ENCODE assay signal across 9 mouse cellular contexts in the genomic region with DNA sequence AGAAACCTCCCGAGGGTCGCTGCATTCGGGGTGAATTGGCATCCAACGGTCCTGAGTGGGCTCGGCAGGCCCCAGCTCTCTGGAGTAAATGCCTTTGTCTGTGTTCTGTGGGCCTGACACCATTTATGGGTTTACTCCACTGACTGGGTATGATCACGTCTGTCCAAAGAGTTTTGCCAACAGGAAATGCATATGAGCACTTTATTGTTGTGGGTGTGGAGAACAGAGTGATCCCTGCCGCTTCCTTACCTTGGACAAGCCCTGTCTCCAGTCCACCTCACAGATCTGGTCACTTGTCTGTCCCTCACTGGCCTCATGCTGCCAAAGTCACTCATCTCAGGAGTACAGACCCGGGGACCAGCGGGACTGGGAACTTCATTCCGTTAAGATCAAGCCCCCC.
DNase-seq lines count a peak whose midpoint lies in the region; ATAC-seq lines count a peak whose summit lies in the region.
"Had no signal": no experiment of that assay in that cellular context is flagged by ENCODE, and none has a peak within 500 bp of the region (broad histone marks: within the 10 kb centered on the region; RNA-seq: fewer than 3 reads in every experiment).

No protein-coding gene starts in this region.

- no peaks in the 10 kb centered on the region for H3K36me3 ChIP-seq in kidney, embryonic 15.5 days
- H3K36me3 ChIP-seq in embryonic facial prominence, embryonic 11.5 days (replicated peaks; ENCODE audit: control insufficient read depth, insufficient read depth, low read depth, low read length), result no peaks in the 10 kb centered on the region
- H3K36me3 ChIP-seq in forebrain, embryonic 11.5 days (ENCODE audit: control insufficient read depth, insufficient read depth, low read length), result no peaks in the 10 kb centered on the region
- H3K36me3 ChIP-seq in limb, embryonic 10.5 days, result 0 out of 2 replicates have a peak, but pooled peaks cover 2% of the 10 kb centered on the region
- H3K36me3 ChIP-seq: liver, embryonic 13.5 days had no signal

- DNase-seq in kidney, adult 8-10 months, result no peak
- no peak for DNase-seq in embryonic facial prominence, embryonic 11.5 days (ENCODE audit: low spot score)
- no peak for DNase-seq in forebrain, embryonic 11.5 days (ENCODE audit: low spot score)
- no peak for DNase-seq in limb, embryonic 10.5 days (ENCODE audit: low spot score)
- DNase-seq in retina, embryonic 14.5 days (ENCODE audit: low spot score), result no peak
- no peak for DNase-seq in cerebellum, adult 11 months
- DNase-seq: cerebellum, adult 9-10 months; liver, embryonic 13.5 days had no signal

- H3K27ac ChIP-seq in kidney, embryonic 15.5 days, result peak overlapping the region; percentile 84
- H3K27ac ChIP-seq in embryonic facial prominence, embryonic 11.5 days (replicated peaks; ENCODE audit: low read depth, low read length), result peak overlapping the region; percentile 53
- peak overlapping the region; percentile 66 for H3K27ac ChIP-seq in forebrain, embryonic 11.5 days (ENCODE audit: low read depth, low read length)
- H3K27ac ChIP-seq in limb, embryonic 10.5 days, result peak overlapping the region; percentile 91
- H3K27ac ChIP-seq: liver, embryonic 13.5 days had no signal

- WGBS in kidney, embryonic 15.5 days, result 75% methylated on average over 10 of the region's 10 CpGs
- WGBS in embryonic facial prominence, embryonic 11.5 days, result 75% methylated on average over 10 of the region's 10 CpGs
- WGBS in forebrain, embryonic 11.5 days, result 77% methylated on average over 10 of the region's 10 CpGs
- WGBS in limb, embryonic 10.5 days, result 82% methylated on average over 10 of the region's 10 CpGs

- H3K4me3 ChIP-seq in kidney, embryonic 15.5 days (replicated peaks), result no peak overlapping the region
- H3K4me3 ChIP-seq in embryonic facial prominence, embryonic 11.5 days (ENCODE audit: low read depth, low read length), result no peak overlapping the region
- no peak overlapping the region for H3K4me3 ChIP-seq in forebrain, embryonic 11.5 days (ENCODE audit: low read depth, low read length)
- H3K4me3 ChIP-seq in limb, embryonic 10.5 days, result peak overlapping the region; percentile 11
- H3K4me3 ChIP-seq: liver, embryonic 13.5 days had no signal

- H3K27me3 ChIP-seq in kidney, embryonic 15.5 days, result no peaks in the 10 kb centered on the region
- no peaks in the 10 kb centered on the region for H3K27me3 ChIP-seq in embryonic facial prominence, embryonic 11.5 days (ENCODE audit: control insufficient read depth, insufficient read depth, low read length)
- H3K27me3 ChIP-seq in forebrain, embryonic 11.5 days (ENCODE audit: control insufficient read depth, insufficient read depth, low read length), result no peaks in the 10 kb centered on the region
- H3K27me3 ChIP-seq in limb, embryonic 10.5 days (ENCODE audit: low read depth, poor library complexity, severe bottlenecking), result no peaks in the 10 kb centered on the region

- no peak overlapping the region for H3K9ac ChIP-seq in kidney, embryonic 15.5 days
- no peak overlapping the region for H3K9ac ChIP-seq in embryonic facial prominence, embryonic 11.5 days (replicated peaks; ENCODE audit: low read length)
- no peak overlapping the region for H3K9ac ChIP-seq in forebrain, embryonic 11.5 days (ENCODE audit: low read length)
- H3K9ac ChIP-seq: liver, embryonic 13.5 days had no signal

- ATAC-seq in kidney, embryonic 15.5 days (replicated peaks; ENCODE audit: low FRiP score), result no peak
- ATAC-seq in embryonic facial prominence, embryonic 11.5 days (replicated peaks; ENCODE audit: insufficient number of reproducible peaks, low FRiP score, low TSS enrichment, low read depth), result no peak
- ATAC-seq in forebrain, embryonic 11.5 days (replicated peaks; ENCODE audit: low FRiP score), result no peak

- H3K4me1 ChIP-seq in kidney, embryonic 15.5 days, result peaks cover 53% of the 10 kb centered on the region
- H3K4me1 ChIP-seq in embryonic facial prominence, embryonic 11.5 days (ENCODE audit: control insufficient read depth, insufficient read depth, low read length), result peaks cover 7% of the 10 kb centered on the region
- peaks cover 20% of the 10 kb centered on the region for H3K4me1 ChIP-seq in forebrain, embryonic 11.5 days (replicated peaks; ENCODE audit: control insufficient read depth, insufficient read depth, low read length)
- H3K4me1 ChIP-seq in limb, embryonic 10.5 days, result peaks cover 66% of the 10 kb centered on the region

- no peak overlapping the region for H3K4me2 ChIP-seq in kidney, embryonic 15.5 days
- H3K4me2 ChIP-seq in embryonic facial prominence, embryonic 11.5 days (ENCODE audit: low read depth, low read length), result no peak overlapping the region
- no peak overlapping the region for H3K4me2 ChIP-seq in forebrain, embryonic 11.5 days (ENCODE audit: low read depth, low read length, severe bottlenecking)
- H3K4me2 ChIP-seq: liver, embryonic 13.5 days had no signal

- no peaks in the 10 kb centered on the region for H3K9me3 ChIP-seq in kidney, embryonic 15.5 days (replicated peaks)
- H3K9me3 ChIP-seq in embryonic facial prominence, embryonic 11.5 days (replicated peaks; ENCODE audit: control insufficient read depth, low read length), result no peaks in the 10 kb centered on the region
- no peaks in the 10 kb centered on the region for H3K9me3 ChIP-seq in forebrain, embryonic 11.5 days (ENCODE audit: control insufficient read depth, low read length)
- H3K9me3 ChIP-seq in limb, embryonic 10.5 days (replicated peaks), result no peaks in the 10 kb centered on the region
- H3K9me3 ChIP-seq: liver, embryonic 13.5 days had no signal
